Mouse (Mus musculus) intestine, postnatal 0 days (tissue): ENCODE results near the gene Nrp2. TPM values are rescaled to one million over a fixed set of nuclear protein-coding genes. Genes with fewer than 3 reads are reported as not detected.
A peak's percentile ranks its signal among the peaks of the same experiment; 100 is the strongest.

Experiments used
- ATAC-seq: fragments of 200-750 bp; cut with Nextera tagmentation; 2 replicates; pipeline ENCODE4 v1.8.0; 2017; ENCODE audit warnings: mild to moderate bottlenecking, moderate TSS enrichment, moderate library complexity
- H3K27ac ChIP-seq: fragments of 300-500 bp; sonication (generic); 2 replicates; pipeline ENCODE4 v1.5.1; 2014; ENCODE audit warnings: mild to moderate bottlenecking, low read depth, low read length, moderate library complexity
- H3K27me3 ChIP-seq: fragments of 300-500 bp; sonication (generic); replicated peaks from 2 replicates; pipeline ENCODE4 v1.6.1; 2014; ENCODE audit warnings: low read length, mixed read lengths; ENCODE audit not compliant: control insufficient read depth, insufficient read depth
- H3K36me3 ChIP-seq: fragments of 300-500 bp; sonication (generic); 2 replicates; pipeline ENCODE4 v1.6.1; 2014; ENCODE audit warnings: mild to moderate bottlenecking, moderate library complexity; ENCODE audit not compliant: control insufficient read depth, insufficient read depth
- H3K4me1 ChIP-seq: fragments of 300-500 bp; sonication (generic); replicated peaks from 2 replicates; pipeline ENCODE4 v1.6.1; 2014; ENCODE audit warnings: antibody characterized with exemption, low read length, mixed read lengths; ENCODE audit not compliant: control insufficient read depth, insufficient read depth
- H3K4me2 ChIP-seq: fragments of 300-500 bp; sonication (generic); replicated peaks from 2 replicates; pipeline ENCODE4 v1.6.1; 2014; ENCODE audit warnings: low read depth, mild to moderate bottlenecking, moderate library complexity
- H3K4me3 ChIP-seq: fragments of 300-500 bp; sonication (generic); 2 replicates; pipeline ENCODE4 v1.5.1; 2014; ENCODE audit warnings: low read depth, low read length
- H3K9ac ChIP-seq: fragments of 300-500 bp; sonication (generic); 2 replicates; pipeline ENCODE4 v1.6.1; 2014; ENCODE audit warnings: mild to moderate bottlenecking, low read depth, low read length
- H3K9me3 ChIP-seq: fragments of 300-500 bp; sonication (generic); 2 replicates; pipeline ENCODE4 v1.6.1; 2016; ENCODE audit warnings: mixed run types; ENCODE audit not compliant: control insufficient read depth
- CTCF ChIP-seq: sonication (generic); IDR thresholded peaks from 2 replicates; pipeline ENCODE4 v1.5.1; 2016; ENCODE audit warnings: low read depth, mild to moderate bottlenecking, control low read depth, antibody characterized with exemption, moderate library complexity
- WGBS: fragments of 180-500 bp; shearing (Covaris S2); extraction: QIAGEN DNeasy Blood & Tissue Kit; methylation state at CpG from one replicate; pipeline ENCODE4 v1.1.7; 2014; 5-methylcytosine and 5-hydroxymethylcytosine counted together
- polyA plus RNA-seq: library from polyadenylated mRNA; unstranded; fragments of >200 nt; fragmentation: Nextera tagmentation; extraction: Ambion mirVana; gene quantifications from 2 replicates; pipeline ENCODE4 v1.2.1, GENCODE M21; 2015

The Nrp2 gene
- polyA plus RNA-seq, 1 experiment from 2014 or later: 11.7 TPM

- ATAC-seq: no peak
- no peak for TF ChIP-seq CTCF
- H3K4me3 ChIP-seq: no peak overlapping the region
- no peak overlapping the region for H3K4me2 ChIP-seq
- no peaks in the 10 kb centered on the region for H3K27me3 ChIP-seq
- H3K9ac ChIP-seq: no peak overlapping the region
- H3K4me1 ChIP-seq: no peaks in the 10 kb centered on the region
- H3K36me3 ChIP-seq: no peaks in the 10 kb centered on the region; the same call in 1 of the 2 replicates
- no peaks in the 10 kb centered on the region for H3K9me3 ChIP-seq
- no peak overlapping the region for H3K27ac ChIP-seq
Measured at GRCm38 (mm10) chr1:62782573-62782972, 79.5 kb downstream of the Nrp2 start.

DNA sequence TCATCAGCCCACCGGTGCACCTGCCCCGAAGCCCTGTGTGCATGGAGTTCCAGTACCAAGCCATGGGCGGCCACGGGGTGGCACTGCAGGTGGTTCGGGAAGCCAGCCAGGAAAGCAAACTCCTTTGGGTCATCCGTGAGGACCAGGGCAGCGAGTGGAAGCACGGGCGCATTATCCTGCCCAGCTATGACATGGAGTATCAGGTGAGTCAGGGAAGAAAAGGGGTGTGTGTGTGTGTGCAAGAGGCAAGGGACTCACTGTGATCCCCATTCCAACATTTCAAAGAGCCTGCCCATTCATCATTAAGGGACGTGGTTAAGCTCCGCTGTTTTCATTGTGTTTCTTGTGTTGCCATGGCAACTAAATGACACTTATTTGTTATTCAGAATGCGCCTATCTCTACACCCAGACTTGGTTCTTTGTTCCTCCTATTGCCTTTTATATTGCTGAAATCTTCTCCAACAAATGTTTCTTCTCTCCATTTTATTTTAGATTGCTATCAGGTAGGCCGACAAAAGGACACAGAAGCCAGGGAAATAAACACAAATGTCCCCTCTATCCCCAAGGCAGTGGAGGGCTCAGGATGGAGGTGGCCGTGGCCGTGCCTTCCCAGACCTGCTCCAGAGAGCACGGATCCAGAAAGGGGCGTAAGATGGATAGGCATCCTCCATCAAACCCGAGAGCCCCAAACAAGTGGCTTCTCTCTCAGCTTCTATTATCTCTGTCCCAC is 80.4 kb downstream of the Nrp2 start:
- Histone ChIP-seq H3K36me3 (no peaks in the 10 kb centered on the region; the same call in 1 of the 2 replicates), H3K27me3 (no peaks in the 10 kb centered on the region), H3K4me2 (no peak overlapping the region), H3K9ac (no peak overlapping the region), H3K27ac (no peak overlapping the region), H3K4me1 (no peaks in the 10 kb centered on the region), H3K4me3 (no peak overlapping the region), H3K9me3 (no peaks in the 10 kb centered on the region)
- no peak for ATAC-seq
- 80% methylated on average over 18 of the region's 18 CpGs for WGBS
- peak; percentile 37 for TF ChIP-seq CTCF

DNA sequence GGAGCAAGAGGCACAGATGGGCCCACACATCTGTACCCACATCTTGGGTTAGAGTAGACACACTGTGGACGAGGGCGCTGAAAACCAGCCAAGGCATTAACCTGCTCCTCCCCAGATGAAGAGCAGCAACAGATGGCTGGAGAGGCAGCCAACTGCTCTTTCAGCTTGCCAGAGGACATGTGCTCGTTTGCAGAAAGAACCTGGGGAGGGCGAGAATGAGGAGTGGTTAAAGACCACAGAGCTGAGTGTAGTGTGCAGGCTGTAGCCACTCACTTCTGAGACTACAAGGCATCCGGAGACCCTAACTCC is 81.0 kb downstream of the Nrp2 start:
- no peak for ATAC-seq
- no peak overlapping the region for H3K4me2 ChIP-seq
- H3K9ac ChIP-seq: no peak overlapping the region
- H3K4me3 ChIP-seq: no peak overlapping the region
- WGBS: 73% methylated on average over 5 of the region's 5 CpGs
- H3K4me1 ChIP-seq: no peaks in the 10 kb centered on the region
- no peak overlapping the region for H3K27ac ChIP-seq
- no peaks in the 10 kb centered on the region for H3K27me3 ChIP-seq
- no peaks in the 10 kb centered on the region for H3K9me3 ChIP-seq
- no peaks in the 10 kb centered on the region; the same call in 1 of the 2 replicates for H3K36me3 ChIP-seq
- TF ChIP-seq CTCF: no peak

- no peak overlapping the region for H3K4me3 ChIP-seq
- H3K36me3 ChIP-seq: no peaks in the 10 kb centered on the region; the same call in 1 of the 2 replicates
- H3K27ac ChIP-seq: no peak overlapping the region
- no peaks in the 10 kb centered on the region for H3K9me3 ChIP-seq
- no peak for ATAC-seq
- TF ChIP-seq CTCF: peak; percentile 85
- H3K4me2 ChIP-seq: no peak overlapping the region
- H3K4me1 ChIP-seq: no peaks in the 10 kb centered on the region
- WGBS: 28% methylated on average over 5 of the region's 5 CpGs
- H3K27me3 ChIP-seq: no peaks in the 10 kb centered on the region
- H3K9ac ChIP-seq: no peak overlapping the region
Measured at GRCm38 (mm10) chr1:62786255-62786654, 83.2 kb downstream of the Nrp2 start.

GRCm38 (mm10) chr1:62787546-62787945 is 84.5 kb downstream of the Nrp2 start:
- ATAC-seq: no peak
- no peak overlapping the region for H3K4me2 ChIP-seq
- H3K4me3 ChIP-seq: no peak overlapping the region
- H3K36me3 ChIP-seq: no peaks in the 10 kb centered on the region; the same call in 1 of the 2 replicates
- no peak for TF ChIP-seq CTCF
- H3K27ac ChIP-seq: no peak overlapping the region
- WGBS: 85% methylated on average over 10 of the region's 10 CpGs
- no peaks in the 10 kb centered on the region for H3K4me1 ChIP-seq
- no peak overlapping the region for H3K9ac ChIP-seq
- no peaks in the 10 kb centered on the region for H3K9me3 ChIP-seq
- H3K27me3 ChIP-seq: no peaks in the 10 kb centered on the region

DNA sequence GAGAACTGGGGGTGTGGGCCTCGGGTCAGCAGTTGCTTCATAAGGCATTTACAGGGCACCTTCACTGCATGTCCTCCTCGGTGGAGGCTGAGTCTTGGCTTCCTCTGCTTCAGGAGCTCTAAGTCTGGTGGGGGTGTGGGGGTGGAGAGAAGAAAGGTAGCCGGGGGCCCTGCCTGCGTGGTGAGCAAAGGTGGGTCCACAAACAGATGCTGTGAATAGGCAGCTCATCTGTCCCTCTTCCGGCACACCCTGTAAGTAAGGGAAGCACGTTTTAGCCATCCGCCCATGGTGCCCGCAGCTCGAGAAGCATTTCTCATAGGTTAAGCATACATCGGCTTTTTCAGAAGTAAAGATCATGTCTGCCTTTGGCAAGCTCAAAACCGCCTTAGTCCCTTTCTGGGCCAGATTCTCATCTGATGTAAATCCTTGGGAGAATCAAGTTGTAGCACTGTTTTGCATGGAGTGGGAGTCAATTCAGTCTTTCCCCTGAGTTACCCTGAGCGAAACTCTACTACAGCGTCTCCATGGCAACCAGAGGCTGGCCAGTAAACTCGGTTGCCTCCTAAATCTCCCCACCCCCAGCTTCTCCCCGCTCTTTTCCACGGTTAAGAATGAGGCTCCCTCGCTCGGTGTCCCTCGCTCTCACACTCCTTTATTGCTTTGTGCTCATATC is 91.3 kb downstream of the Nrp2 start:
- Histone ChIP-seq H3K4me2 (no peak overlapping the region), H3K9me3 (no peaks in the 10 kb centered on the region), H3K27ac (no peak overlapping the region), H3K9ac (no peak overlapping the region), H3K4me3 (no peak overlapping the region), H3K27me3 (no peaks in the 10 kb centered on the region), H3K4me1 (no peaks in the 10 kb centered on the region), H3K36me3 (no peaks in the 10 kb centered on the region)
- 47% methylated on average over 19 of the region's 19 CpGs for WGBS
- no peak for TF ChIP-seq CTCF
- no peak for ATAC-seq
